Mouse (Mus musculus) lung, postnatal 25 days (tissue): ENCODE results near the gene Ints3.

Experiments used
- DNase-seq: peaks from one replicate; pipeline ENCODE4 v3.0.0; 2022; ENCODE audit warnings: low spot score

The Ints3 gene

DNA sequence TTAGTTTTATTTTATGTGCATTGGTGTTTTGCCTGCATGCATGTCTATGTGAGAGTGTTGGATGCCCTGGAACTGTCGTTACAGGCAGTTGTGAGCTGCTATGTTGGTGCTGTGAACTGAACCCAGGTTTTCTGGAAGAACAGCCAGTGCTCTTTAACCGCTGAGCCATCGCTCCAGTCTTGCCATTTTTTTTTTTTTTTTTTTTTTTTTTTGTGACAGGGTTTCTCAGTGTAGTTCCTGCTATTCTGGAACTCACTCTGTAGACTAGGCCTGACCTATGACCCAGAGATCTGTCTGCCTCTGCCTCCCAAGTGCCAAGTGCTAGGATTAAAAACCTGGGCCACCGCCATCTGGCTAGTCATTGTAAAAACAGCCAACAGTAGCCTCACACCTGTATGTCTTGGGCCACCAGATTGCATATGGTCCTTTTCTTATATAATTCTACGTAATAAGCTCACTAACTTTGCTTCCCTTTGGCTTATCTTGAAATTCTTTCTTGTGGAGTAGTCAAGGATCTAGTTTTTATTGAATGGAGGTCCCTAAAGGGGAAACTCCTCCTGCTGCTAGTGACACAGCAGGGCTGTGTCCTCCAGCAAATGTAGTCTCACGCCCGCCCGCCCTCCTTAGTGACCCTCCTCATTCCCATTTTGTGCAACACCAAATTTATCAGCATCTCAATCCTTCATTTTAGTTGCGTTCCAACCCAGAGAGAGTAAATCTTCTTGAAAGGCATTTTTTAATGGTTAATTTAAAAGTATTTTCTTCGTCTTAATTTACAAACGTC, 12.2 kb upstream of the Ints3 start:
- no peak for DNase-seq

DNA sequence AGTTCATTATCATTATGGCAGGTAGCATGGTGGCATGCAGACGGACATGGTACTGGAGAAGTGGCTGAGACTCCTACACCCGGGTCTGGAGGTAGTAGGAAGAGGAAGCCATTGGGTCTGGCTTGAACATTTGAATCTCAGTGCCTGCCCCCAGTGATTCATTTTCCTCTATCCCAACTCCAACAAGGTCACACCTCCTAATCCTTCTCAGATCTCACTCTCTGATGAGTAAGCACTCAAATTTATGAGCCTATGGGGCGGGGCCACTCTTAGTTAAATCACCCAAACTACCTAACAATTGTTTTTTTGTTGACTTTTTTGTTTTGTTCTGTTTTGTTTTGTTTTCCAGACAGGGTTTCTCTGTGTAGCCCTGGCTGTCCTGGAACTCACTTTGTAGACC, 10.6 kb upstream of the Ints3 start:
- DNase-seq = no peak

DNA sequence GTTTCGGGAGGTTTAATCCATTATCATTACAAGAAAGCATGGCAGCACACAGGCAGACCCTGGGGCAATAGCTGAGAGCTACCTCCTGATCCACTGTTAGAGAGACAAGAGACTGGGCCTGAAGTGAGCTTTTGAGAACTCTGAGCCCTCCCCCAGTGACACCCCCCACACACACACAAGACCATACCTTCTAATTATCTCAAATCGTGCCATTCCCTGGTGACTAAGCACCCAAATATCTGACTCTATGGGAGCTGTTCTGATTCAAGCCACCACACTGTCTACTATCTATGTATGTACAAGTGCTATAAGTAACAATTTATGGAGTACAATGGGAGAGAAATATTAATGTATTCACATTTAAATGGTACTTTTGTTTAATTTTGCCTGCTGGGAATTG, 7.3 kb upstream of the Ints3 start:
- DNase-seq = no peak

DNA sequence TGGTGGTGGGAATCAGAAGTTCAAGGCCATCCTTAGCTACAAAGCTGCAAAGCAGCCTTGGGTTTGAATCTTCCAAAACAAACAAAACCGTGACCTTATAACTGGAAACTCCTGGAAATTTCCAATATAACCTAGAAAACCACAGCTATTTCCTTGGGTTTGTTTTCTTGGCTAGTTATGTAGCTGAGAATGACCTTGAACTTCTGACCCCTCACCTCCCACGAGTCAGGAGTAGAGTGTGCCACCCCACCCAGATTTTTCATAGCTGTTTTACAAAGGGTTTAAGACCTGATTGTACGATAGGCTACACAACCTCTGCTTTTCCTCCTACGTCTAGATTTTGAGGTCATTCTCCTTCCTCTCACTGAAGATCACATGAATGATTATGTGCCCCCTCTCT, 3.7 kb upstream of the Ints3 start:
- DNase-seq = no peak

DNA sequence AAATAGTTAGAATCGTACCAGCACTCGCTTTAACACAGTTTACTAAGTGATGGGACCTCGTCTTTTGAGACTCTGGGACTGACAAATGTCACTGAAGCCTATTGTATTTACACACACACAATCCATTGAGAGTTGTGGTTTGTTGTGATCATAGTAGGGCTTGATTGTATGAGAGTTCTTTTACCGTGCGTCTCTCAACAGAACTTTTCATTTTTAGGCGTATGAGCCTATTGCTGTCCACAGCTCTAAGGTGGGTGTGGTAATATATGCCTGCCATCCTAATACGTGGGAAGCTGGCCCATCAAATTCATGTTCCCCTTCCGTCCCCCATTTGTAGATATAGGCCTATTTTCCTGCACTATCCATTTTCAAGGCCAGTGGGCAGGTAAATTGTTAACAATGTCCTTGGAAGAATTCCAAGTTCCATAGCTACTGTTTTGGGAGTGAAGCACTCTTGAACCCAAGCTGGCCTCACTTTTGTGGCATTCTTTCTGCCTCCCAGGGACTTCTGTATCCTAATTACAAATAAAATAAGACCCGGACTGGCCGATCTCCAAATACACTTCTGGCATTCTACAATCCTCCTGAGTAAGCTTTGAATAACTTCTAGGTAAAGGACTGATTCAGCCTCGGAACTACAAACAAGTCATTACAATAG, 780 bp upstream of the Ints3 start:
- DNase-seq = peak; percentile 86

- DNase-seq = peak; percentile 41
These were observed 607 bp downstream of the Ints3 start for GRCm38 (mm10) chr3:90432811-90433219.

DNA sequence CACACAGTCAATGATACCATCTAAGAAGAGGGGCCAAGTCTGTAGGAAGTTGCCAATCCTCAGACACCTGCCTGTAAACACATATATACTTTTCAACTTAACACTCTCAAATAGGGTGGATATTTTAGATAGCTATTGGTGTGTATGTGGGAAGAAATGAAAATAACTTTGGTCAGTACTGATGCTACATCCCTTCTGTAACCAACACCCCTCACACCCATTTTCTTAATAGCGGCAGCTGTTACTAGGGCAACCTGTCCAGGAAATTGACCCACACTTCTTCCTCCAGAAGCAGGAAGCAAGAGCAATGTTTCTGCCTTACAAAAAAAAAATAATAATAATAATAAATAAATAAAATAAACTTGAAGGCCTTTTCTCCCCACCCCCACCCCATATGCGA, 1.1 kb downstream of the Ints3 start:
- no peak for DNase-seq

GRCm38 (mm10) chr3:90429576-90429975, 3.8 kb downstream of the Ints3 start:
- DNase-seq = no peak

DNA sequence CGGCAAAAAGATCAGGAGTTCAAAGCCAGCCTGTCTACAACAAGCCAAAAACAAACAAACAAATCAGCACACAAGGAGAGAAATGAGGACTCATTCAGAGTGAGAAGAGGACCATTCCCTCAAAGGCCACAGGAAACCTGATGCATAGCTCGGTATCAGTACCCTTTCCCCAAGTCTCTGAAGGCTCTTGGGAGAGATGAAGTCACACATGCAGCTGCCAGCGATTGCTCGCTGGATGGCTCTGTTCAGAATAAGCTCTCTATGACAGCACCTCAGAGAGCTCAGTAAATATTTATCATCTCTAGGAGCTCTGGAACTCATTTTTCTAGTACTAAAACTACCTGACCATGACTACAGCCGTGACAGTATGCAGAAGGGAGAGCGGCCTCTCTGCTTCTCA, 5.2 kb downstream of the Ints3 start:
- DNase-seq = peak; percentile 37

- no peak for DNase-seq
These were observed 5.8 kb downstream of the Ints3 start for GRCm38 (mm10) chr3:90427574-90427973.

- no peak for DNase-seq
These were observed 7.9 kb downstream of the Ints3 start for GRCm38 (mm10) chr3:90425499-90425898.

GRCm38 (mm10) chr3:90423549-90423948, 9.9 kb downstream of the Ints3 start:
- DNase-seq = no peak

DNA sequence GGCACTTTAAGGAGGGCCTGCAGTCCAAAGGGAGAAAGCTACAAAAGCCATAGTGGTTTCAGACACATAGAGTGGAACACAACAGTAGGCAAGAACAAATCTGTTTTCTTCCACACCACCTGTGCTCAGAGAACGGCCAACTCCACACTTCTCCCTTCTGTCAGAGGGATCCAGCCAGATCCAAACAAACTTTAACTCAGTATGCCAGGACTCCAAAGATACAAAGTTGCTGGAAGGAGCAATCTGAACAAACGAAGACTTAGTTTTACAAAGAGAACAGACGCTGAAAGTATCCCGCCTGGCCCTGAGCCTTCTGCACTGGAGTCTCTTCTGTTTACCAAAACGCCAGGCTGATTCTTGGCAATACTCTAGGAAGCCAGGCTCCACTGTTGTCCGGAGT, 12.7 kb downstream of the Ints3 start:
- no peak for DNase-seq

DNA sequence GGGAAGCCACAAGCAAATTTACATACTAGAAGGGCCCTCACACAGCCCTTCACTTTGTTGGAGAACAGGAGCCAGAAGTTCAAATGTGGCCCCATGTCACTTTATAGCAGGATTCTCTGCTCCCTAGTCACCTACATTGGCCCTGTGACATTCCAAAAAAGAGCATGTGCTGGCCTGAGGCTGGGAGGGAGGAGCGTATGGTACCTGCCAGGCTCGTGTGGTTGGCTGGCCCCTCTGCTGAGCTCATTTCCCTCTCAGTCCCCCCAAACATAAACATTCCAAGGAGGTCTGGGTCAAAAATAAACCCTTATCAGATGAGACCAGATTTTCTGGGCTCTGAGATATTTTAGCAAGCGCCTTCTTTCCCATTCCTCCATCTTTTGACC, 20.4 kb downstream of the Ints3 start:
- DNase-seq = no peak

GRCm38 (mm10) chr3:90412312-90413010, 21.0 kb downstream of the Ints3 start:
- peak; percentile 83 for DNase-seq

DNA sequence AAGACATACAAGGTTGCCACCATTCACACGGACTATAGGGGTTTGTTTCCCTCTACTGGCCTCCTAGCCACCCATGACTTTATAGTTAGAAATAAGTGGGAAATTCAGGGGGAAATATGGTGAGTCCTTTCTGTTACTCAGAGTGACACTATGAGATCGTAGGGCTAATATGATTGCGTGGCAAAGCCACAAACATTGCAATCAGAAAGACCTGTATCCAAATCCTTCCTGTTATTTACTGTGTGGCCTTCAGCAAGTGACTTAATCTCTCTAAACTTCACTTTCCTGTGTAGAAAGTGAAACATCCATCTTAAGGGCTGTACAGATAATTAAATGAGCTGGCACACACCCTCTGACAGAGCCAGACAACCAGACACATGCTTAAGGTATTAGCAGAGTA, 24.7 kb downstream of the Ints3 start:
- no peak for DNase-seq

GRCm38 (mm10) chr3:90406414-90406813, 27.0 kb downstream of the Ints3 start:
- no peak for DNase-seq

GRCm38 (mm10) chr3:90404609-90405008, 28.8 kb downstream of the Ints3 start:
- DNase-seq = no peak

DNA sequence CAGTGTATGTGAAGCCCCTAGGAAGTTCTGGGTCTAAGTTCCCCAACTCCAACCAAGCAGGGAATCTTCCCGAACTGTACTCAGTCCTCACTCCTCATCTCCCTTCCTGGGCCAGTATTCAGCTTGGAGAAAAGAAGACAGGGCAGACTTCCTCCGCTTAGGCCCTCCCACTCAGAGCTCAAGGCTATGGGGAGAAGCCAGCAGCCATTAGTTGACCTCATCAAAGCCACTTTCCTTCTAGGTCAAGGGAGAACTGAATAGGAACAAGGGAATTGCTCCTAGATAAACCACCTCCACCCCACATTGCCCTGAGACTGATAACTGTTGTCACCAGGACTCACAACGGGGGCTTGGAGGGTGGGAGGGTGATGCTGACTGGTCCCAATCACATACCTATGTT, 29.3 kb downstream of the Ints3 start:
- no peak for DNase-seq

GRCm38 (mm10) chr3:90400993-90401392, 32.4 kb downstream of the Ints3 start:
- DNase-seq = no peak

GRCm38 (mm10) chr3:90395629-90396028, 37.8 kb downstream of the Ints3 start:
- peak; percentile 51 for DNase-seq

DNA sequence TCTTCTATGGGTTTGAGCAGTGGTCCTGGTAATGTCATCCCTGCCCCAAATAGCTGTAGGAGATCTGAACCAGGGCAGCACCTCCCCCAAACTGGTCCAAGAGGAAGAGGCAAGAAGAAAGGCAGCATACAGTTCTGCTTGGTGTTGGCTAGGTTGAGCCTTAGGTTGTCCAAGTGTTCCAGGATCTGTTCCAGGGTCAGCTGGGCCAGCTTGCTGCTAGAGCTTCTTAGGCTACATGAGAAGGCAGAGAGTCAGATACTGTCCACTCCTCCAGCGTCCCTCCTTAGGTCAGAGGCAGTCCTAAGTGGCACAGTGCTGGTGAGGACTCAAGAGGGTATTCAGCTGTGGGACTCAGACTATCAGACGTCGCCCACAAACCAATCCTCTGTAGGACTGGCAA, 40.8 kb downstream of the Ints3 start:
- no peak for DNase-seq

DNA sequence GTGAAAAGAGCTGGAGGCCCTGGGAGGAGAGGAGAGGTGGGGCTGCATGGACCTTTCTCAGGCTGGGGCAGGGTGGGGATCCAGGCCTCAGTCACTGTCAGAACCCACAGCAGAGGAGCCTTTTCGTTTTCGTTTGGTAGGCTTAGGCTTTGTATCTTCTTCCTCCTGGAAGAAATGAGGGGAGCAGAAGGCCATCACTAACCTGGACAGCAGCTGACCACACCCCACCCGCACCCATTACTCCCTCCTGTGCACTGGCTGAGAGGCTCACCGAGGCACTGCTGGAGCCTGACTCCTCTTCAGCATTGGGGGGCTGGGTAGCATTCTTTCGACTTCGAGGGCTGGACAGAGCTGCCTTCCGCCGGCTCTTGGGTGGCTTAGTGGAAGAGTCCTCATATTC, 41.5 kb downstream of the Ints3 start:
- DNase-seq = no peak
